Mouse (Mus musculus): ENCODE results near the gene Nme9. TPM values are rescaled to one million over a fixed set of nuclear protein-coding genes. Genes with fewer than 3 reads are reported as not detected.

The Nme9 gene
- polyA plus RNA-seq, 1 experiment from 2014 or later = 0.30 TPM

- H3K36me3 ChIP-seq = peaks cover 60% of the 10 kb centered on the region
Measured at GRCm38 (mm10) chr9:99491050-99491449, 39.8 kb downstream of the Nme9 start.

GRCm38 (mm10) chr9:99492634-99493200, 41.4 kb downstream of the Nme9 start:
- Histone ChIP-seq H3K4me3 (replicated peaks) (no peak overlapping the region), H3K27ac (no peak overlapping the region), H3K4me2 (no peak overlapping the region), H3K9ac (no peak overlapping the region), H3K27me3 (no peaks in the 10 kb centered on the region), H3K36me3 (peaks cover 59% of the 10 kb centered on the region), H3K9me3 (replicated peaks) (no peaks in the 10 kb centered on the region), H3K4me1 (no peaks in the 10 kb centered on the region)
- 78% methylated on average over 10 of the region's 10 CpGs for WGBS
- ATAC-seq (replicated peaks; ENCODE audit: low FRiP score) = no peak

More at GRCm38 (mm10) chr9:99491050-99491449, 39.8 kb downstream of the Nme9 start:
- ATAC-seq (replicated peaks; ENCODE audit: low FRiP score) = no peak
- Histone ChIP-seq H3K9ac (no peak overlapping the region), H3K4me2 (no peak overlapping the region), H3K4me3 (replicated peaks) (no peak overlapping the region), H3K27ac (no peak overlapping the region), H3K9me3 (replicated peaks) (no peaks in the 10 kb centered on the region), H3K4me1 (no peaks in the 10 kb centered on the region), H3K27me3 (no peaks in the 10 kb centered on the region)
- whole genome bisulfite sequencing = 90% methylated on average over 4 of the region's 4 CpGs

- Histone ChIP-seq H3K4me2 (no peak overlapping the region), H3K4me1 (no peaks in the 10 kb centered on the region), H3K9ac (no peak overlapping the region), H3K4me3 (replicated peaks) (no peak overlapping the region), H3K27me3 (no peaks in the 10 kb centered on the region), H3K9me3 (replicated peaks) (no peaks in the 10 kb centered on the region), H3K27ac (no peak overlapping the region), H3K36me3 (peaks cover 47% of the 10 kb centered on the region)
- no peak for ATAC-seq (replicated peaks; ENCODE audit: low FRiP score)
- 91% methylated on average over 4 of the region's 4 CpGs for WGBS
Measured at GRCm38 (mm10) chr9:99499336-99499735, 48.1 kb downstream of the Nme9 start.

GRCm38 (mm10) chr9:99505875-99506274, 54.6 kb downstream of the Nme9 start:
- Histone ChIP-seq H3K4me1 (no peaks in the 10 kb centered on the region), H3K9me3 (replicated peaks) (no peaks in the 10 kb centered on the region), H3K9ac (no peak overlapping the region), H3K4me3 (replicated peaks) (no peak overlapping the region), H3K27me3 (no peaks in the 10 kb centered on the region), H3K36me3 (peaks cover 18% of the 10 kb centered on the region), H3K4me2 (no peak overlapping the region), H3K27ac (no peak overlapping the region)
- ATAC-seq (replicated peaks; ENCODE audit: low FRiP score) = no peak
- 72% methylated on average over 7 of the region's 7 CpGs for WGBS

Other genes starting within 250 kb of the Nme9 start
- gene Faiml, start 214.2 kb upstream of the Nme9 start, polyA plus RNA-seq (2015; fragmentation: Nextera tagmentation; extraction: Ambion mirVana) = not detected in 2 replicates
- 25.8 and 28.1 TPM in 2 replicates for gene Cep70, start 208.1 kb upstream of the Nme9 start, polyA plus RNA-seq (2015; fragmentation: Nextera tagmentation; extraction: Ambion mirVana)
- 0.35 and 0.54 TPM in 2 replicates for gene Esyt3, start 92.9 kb upstream of the Nme9 start, polyA plus RNA-seq (2015; fragmentation: Nextera tagmentation; extraction: Ambion mirVana)
- 10.6 and 11.4 TPM in 2 replicates for gene Mras, start 14.1 kb upstream of the Nme9 start, polyA plus RNA-seq (2015; fragmentation: Nextera tagmentation; extraction: Ambion mirVana)
- gene Armc8, start 117.4 kb downstream of the Nme9 start, polyA plus RNA-seq (2015; fragmentation: Nextera tagmentation; extraction: Ambion mirVana) = 23.1 and 23.9 TPM in 2 replicates
- gene Dbr1, start 124.3 kb downstream of the Nme9 start, polyA plus RNA-seq (2015; fragmentation: Nextera tagmentation; extraction: Ambion mirVana) = 29.0 and 31.6 TPM in 2 replicates
- gene A4gnt, start 161.0 kb downstream of the Nme9 start, polyA plus RNA-seq (2015; fragmentation: Nextera tagmentation; extraction: Ambion mirVana) = 0.44 and 0.51 TPM in 2 replicates
- 19.7 and 26.7 TPM in 2 replicates for gene Dzip1l, start 178.0 kb downstream of the Nme9 start, polyA plus RNA-seq (2015; fragmentation: Nextera tagmentation; extraction: Ambion mirVana)

Measured in kidney, embryonic 15.5 days (tissue).